Mouse (Mus musculus) ES-Bruce4 (cell line): Measurements from ENCODE around the gene Slit1. TPM values are rescaled to one million over a fixed set of nuclear protein-coding genes. Genes with fewer than 3 reads are reported as not detected.

Experiments used
- H3K27ac ChIP-seq: 2 replicates; pipeline ENCODE4 v1.5.1; 2012; ENCODE audit warnings: low read length, inconsistent platforms; ENCODE audit not compliant: insufficient read depth
- H3K27me3 ChIP-seq: 2 replicates; pipeline ENCODE4 v1.6.1; 2012; ENCODE audit warnings: mild to moderate bottlenecking, low read length, inconsistent platforms; ENCODE audit not compliant: control insufficient read depth, poor library complexity, insufficient read depth, severe bottlenecking
- H3K36me3 ChIP-seq: 2 replicates; pipeline ENCODE4 v1.6.1; 2012; ENCODE audit warnings: inconsistent platforms, mild to moderate bottlenecking, low read length, moderate library complexity; ENCODE audit not compliant: control insufficient read depth, poor library complexity, insufficient read depth, severe bottlenecking
- H3K4me1 ChIP-seq: one replicate; pipeline ENCODE4 v1.8.1; 2011; ENCODE audit warnings: low read length; ENCODE audit not compliant: control insufficient read depth, insufficient read depth
- H3K4me3 ChIP-seq: 2 replicates; pipeline ENCODE4 v1.5.1; 2011; ENCODE audit warnings: low read depth, mild to moderate bottlenecking, low read length
- H3K9ac ChIP-seq: 2 replicates; pipeline ENCODE4 v1.6.1; 2012; ENCODE audit warnings: low read depth, mild to moderate bottlenecking, inconsistent platforms; ENCODE audit not compliant: poor library complexity, severe bottlenecking
- H3K9me3 ChIP-seq: replicated peaks from 2 replicates; pipeline ENCODE4 v1.6.1; 2012; ENCODE audit warnings: mild to moderate bottlenecking, low read length, inconsistent platforms; ENCODE audit not compliant: control insufficient read depth, poor library complexity, insufficient read depth, severe bottlenecking
- CTCF ChIP-seq: IDR thresholded peaks from one replicate; pipeline ENCODE4 v1.8.1; 2011; ENCODE audit warnings: low read depth, low read length
- EP300 ChIP-seq: IDR thresholded peaks from 2 replicates; pipeline ENCODE4 v1.6.1; 2011; ENCODE audit warnings: low read depth, low read length; ENCODE audit not compliant: insufficient read depth
- POLR2A ChIP-seq: IDR thresholded peaks from one replicate; pipeline ENCODE4 v1.8.1; 2011; ENCODE audit warnings: low read length; ENCODE audit not compliant: insufficient read depth
- polyA plus RNA-seq: library from polyadenylated mRNA; stranded (reverse); fragments of >200 nt; gene quantifications from 2 replicates; pipeline ENCODE4 v1.2.4, GENCODE M21; 2011; ENCODE audit warnings: low read depth; ENCODE audit not compliant: missing spikeins, insufficient read depth, insufficient read length

Gene Slit1
- 1.2 and 1.4 TPM in 2 replicates for polyA plus RNA-seq

- H3K36me3 ChIP-seq = no peaks in the 10 kb centered on the region
- H3K4me1 ChIP-seq = no peaks in the 10 kb centered on the region
- peaks cover 4% of the 10 kb centered on the region for H3K27me3 ChIP-seq
- no peak for TF ChIP-seq CTCF
- no peak for TF ChIP-seq EP300
- no peak for TF ChIP-seq POLR2A
- peak within 1 kb of the TSS; percentile 23 for H3K9ac ChIP-seq
- peak within 1 kb of the TSS; percentile 51 for H3K4me3 ChIP-seq
- no peaks in the 10 kb centered on the region for H3K9me3 ChIP-seq
- H3K27ac ChIP-seq = no peak within 1 kb of the TSS
Measured at GRCm38 (mm10) chr19:41743396-41743795, at the start of gene Slit1. Slit1 (minus strand) TSS chr19:41743665.

- peaks cover 9% of the 10 kb centered on the region for H3K36me3 ChIP-seq
- no peaks in the 10 kb centered on the region for H3K9me3 ChIP-seq
- no peaks in the 10 kb centered on the region for H3K27me3 ChIP-seq
- H3K27ac ChIP-seq = no peak overlapping the region
- no peak overlapping the region for H3K4me3 ChIP-seq
- no peaks in the 10 kb centered on the region for H3K4me1 ChIP-seq
- no peak overlapping the region for H3K9ac ChIP-seq
- TF ChIP-seq EP300 (no peak), CTCF (no peak), POLR2A (no peak)
Measured at GRCm38 (mm10) chr19:41792934-41793486, 49.5 kb upstream of the Slit1 start.

GRCm38 (mm10) chr19:41791384-41791783 is 47.9 kb upstream of the Slit1 start:
- peak; percentile 55 for TF ChIP-seq CTCF
- no peak for TF ChIP-seq EP300
- no peaks in the 10 kb centered on the region for H3K9me3 ChIP-seq
- H3K27me3 ChIP-seq = no peaks in the 10 kb centered on the region
- H3K4me1 ChIP-seq = no peaks in the 10 kb centered on the region
- H3K9ac ChIP-seq = no peak overlapping the region
- H3K27ac ChIP-seq = no peak overlapping the region
- peaks cover 16% of the 10 kb centered on the region for H3K36me3 ChIP-seq
- H3K4me3 ChIP-seq = no peak overlapping the region

- Histone ChIP-seq H3K4me1 (no peaks in the 10 kb centered on the region), H3K4me3 (no peak overlapping the region), H3K9ac (no peak overlapping the region), H3K36me3 (peaks cover 29% of the 10 kb centered on the region), H3K27ac (no peak overlapping the region), H3K9me3 (no peaks in the 10 kb centered on the region), H3K27me3 (no peaks in the 10 kb centered on the region)
- TF ChIP-seq CTCF (no peak), POLR2A (no peak), EP300 (no peak)
Measured at GRCm38 (mm10) chr19:41789110-41789961, 45.9 kb upstream of the Slit1 start.

- Histone ChIP-seq H3K27ac (no peak overlapping the region), H3K36me3 (peaks cover 47% of the 10 kb centered on the region), H3K9ac (no peak overlapping the region), H3K4me3 (no peak overlapping the region), H3K9me3 (no peaks in the 10 kb centered on the region), H3K4me1 (no peaks in the 10 kb centered on the region), H3K27me3 (no peaks in the 10 kb centered on the region)
- TF ChIP-seq POLR2A (no peak), EP300 (no peak), CTCF (no peak)
Measured at GRCm38 (mm10) chr19:41786896-41787295, 43.4 kb upstream of the Slit1 start.

GRCm38 (mm10) chr19:41777514-41777913 is 34.0 kb upstream of the Slit1 start:
- Histone ChIP-seq H3K4me1 (no peaks in the 10 kb centered on the region), H3K36me3 (peaks cover 66% of the 10 kb centered on the region), H3K9me3 (no peaks in the 10 kb centered on the region), H3K4me3 (no peak overlapping the region), H3K27ac (no peak overlapping the region), H3K27me3 (no peaks in the 10 kb centered on the region), H3K9ac (no peak overlapping the region)
- no peak for TF ChIP-seq EP300
- TF ChIP-seq CTCF = no peak
- no peak for TF ChIP-seq POLR2A
